Mouse (Mus musculus): ENCODE measurements around the gene Dok7. TPM values are rescaled to one million over a fixed set of nuclear protein-coding genes. Genes with fewer than 3 reads are reported as not detected.
A peak's percentile ranks its signal among the peaks of the same experiment; 100 is the strongest.

The Dok7 gene
- total RNA-seq, 2 experiments from 2014 or later: 34.4 to 39.4 TPM

GRCm38 (mm10) chr5:35104960-35105921 lies 48.7 kb downstream of the Dok7 start, which contains the start of gene Lrpap1:
Gene Lrpap1 (minus strand): TSS chr5:35105766.
- peak; percentile 90 to 91 for DNase-seq
- intact Hi-C loops (cut with DNase I): loop anchor here (10.0 kb wide), 1 partner anchor 580 kb away; the partner anchor contains the start of gene Sh3bp2

GRCm38 (mm10) chr5:35105922-35106298 lies 49.3 kb downstream of the Dok7 start:
- intact Hi-C loops (cut with DNase I): loop anchor here (10.0 kb wide), 1 partner anchor 581 kb away; the partner anchor contains the start of gene Sh3bp2
- DNase-seq: no peak

DNA sequence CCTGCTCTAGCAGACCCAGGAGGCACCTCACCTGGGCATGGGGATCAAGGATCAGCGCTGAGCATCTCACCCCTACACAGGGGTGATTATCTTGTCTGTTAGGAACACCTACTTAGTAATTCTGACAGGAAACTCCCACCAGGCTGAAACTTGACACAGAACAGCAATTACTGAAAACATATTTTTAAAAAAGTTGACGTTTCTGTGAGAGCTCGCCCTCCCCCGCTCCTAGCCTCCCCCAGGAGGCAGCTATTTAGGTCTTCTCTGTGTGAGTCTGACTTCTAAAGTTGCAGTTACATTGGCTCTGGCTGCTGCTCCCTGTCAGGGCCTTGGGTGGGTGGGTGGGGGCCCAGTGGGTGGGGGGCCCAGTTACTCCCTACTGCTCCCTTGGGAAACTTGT lies 55.9 kb downstream of the Dok7 start:
- intact Hi-C loops (cut with DNase I): no loop called here
- DNase-seq: no peak

DNA sequence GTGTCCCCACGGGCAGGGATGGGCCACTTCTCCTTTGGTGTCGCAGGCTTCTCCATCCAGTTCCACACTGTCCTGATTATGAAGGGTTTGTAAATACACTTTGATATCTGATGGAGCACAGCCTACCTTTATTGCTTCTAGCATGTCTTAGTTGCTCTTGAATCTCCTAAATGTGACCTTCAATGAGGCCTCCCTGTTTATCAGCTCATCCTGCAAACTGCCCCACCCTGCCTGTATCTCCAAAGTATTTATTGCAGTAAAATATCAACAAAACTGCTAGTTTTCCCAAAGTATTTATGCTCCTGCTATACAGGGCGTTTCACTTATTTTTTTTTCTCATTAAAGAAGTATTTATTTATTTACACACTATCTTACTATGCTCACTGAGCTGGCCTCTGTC lies 59.4 kb downstream of the Dok7 start:
- intact Hi-C loops (cut with DNase I): no loop called here
- DNase-seq: no peak

DNA sequence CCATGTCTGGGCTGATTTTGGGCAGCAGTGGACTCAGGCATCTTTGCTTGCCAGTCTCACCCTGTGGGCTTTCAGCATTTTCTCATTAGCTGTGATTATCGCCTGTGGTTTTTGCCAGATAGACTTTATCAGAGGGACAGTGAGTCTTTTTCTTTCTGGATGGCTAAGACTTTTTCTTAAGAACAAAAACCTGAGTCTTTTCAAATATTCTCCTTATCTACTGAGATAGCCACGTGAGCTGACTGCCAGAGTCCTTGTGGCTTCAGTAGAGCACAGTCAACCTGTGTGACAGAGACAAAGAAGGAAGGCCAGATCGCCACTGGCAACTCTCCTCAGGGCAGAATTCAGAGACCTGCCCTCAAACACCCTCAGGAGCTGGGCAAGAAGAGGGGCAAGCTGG lies 61.1 kb downstream of the Dok7 start:
- intact Hi-C loops (cut with DNase I): no loop called here
- no peak for DNase-seq

DNA sequence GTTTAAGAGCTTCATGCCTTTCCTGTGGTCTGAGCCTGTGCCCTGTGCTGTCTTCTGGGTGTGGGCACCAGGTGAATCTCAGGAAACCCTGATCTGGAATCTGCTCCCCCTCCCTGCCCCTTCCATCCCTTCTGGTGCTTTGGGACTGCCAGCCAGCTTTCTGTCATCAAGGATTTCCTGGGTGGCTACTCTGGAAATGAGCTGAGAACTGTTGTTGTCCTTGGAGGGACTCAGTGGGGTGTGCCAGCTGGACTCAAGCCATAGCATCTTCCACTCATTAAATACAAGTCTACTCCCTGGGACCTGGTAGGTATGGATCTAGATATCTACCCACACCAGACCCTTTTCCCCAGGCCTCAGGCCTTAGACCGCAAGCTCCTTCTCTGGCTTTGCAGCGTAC lies 61.9 kb downstream of the Dok7 start:
- intact Hi-C loops (cut with DNase I): no loop called here
- DNase-seq: no peak

DNA sequence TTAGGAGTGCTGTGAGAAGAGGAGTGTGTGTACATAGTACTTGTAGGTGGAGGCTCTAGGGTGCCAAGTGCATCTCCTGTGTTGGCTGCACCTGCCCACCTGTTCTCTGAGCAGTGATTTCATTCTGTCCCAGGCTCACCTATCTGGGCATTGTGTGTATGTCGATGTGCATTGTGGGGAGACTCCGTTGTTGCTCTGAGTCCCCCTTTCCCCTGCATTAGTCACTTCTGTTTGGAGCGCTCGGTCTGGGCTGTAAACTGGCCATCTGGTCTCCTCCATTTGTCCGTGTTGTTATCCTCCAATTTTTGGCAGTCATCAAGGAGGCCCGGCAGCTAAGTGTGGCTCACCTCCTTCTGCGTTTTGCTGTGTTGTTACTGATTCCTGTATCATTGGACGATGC lies 63.5 kb downstream of the Dok7 start:
- intact Hi-C loops (cut with DNase I): no loop called here
- DNase-seq: no peak

DNA sequence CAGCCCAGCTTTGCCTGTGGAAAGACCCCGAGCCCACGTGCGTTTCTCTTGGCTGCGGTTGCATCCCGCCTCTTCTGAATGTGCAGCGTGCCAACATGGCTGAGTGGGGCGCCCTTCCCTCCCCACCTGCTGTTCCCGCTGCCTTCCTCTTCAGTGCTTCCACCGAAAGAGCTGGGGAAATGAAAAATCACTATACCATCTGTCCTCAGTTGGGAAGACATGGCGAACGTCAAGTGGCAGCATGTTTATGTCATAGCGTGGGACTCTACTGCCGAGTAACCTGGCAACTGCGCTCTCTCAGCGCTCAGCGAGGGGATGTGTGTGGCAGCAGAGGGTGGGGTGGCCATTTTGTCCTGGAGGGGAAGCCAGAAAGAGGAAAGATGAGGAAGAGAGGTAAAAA lies 72.6 kb downstream of the Dok7 start:
- no peak for DNase-seq
- intact Hi-C loops (cut with DNase I): no loop called here

GRCm38 (mm10) chr5:35129767-35130191 lies 73.2 kb downstream of the Dok7 start:
- intact Hi-C loops (cut with DNase I): loop anchor here (5.0 kb wide), 2 partner anchors 77 to 218 kb away; no protein-coding TSS in a partner anchor
- no peak for DNase-seq

GRCm38 (mm10) chr5:35131237-35131636 lies 74.7 kb downstream of the Dok7 start:
- intact Hi-C loops (cut with DNase I): loop anchor here (5.0 kb wide), 2 partner anchors 79 to 216 kb away; no protein-coding TSS in a partner anchor
- DNase-seq: no peak

GRCm38 (mm10) chr5:35131773-35132172 lies 75.2 kb downstream of the Dok7 start:
- DNase-seq: peak; percentile 79 to 87
- intact Hi-C loops (cut with DNase I): loop anchor here (5.0 kb wide), 2 partner anchors 79 to 216 kb away; no protein-coding TSS in a partner anchor

DNA sequence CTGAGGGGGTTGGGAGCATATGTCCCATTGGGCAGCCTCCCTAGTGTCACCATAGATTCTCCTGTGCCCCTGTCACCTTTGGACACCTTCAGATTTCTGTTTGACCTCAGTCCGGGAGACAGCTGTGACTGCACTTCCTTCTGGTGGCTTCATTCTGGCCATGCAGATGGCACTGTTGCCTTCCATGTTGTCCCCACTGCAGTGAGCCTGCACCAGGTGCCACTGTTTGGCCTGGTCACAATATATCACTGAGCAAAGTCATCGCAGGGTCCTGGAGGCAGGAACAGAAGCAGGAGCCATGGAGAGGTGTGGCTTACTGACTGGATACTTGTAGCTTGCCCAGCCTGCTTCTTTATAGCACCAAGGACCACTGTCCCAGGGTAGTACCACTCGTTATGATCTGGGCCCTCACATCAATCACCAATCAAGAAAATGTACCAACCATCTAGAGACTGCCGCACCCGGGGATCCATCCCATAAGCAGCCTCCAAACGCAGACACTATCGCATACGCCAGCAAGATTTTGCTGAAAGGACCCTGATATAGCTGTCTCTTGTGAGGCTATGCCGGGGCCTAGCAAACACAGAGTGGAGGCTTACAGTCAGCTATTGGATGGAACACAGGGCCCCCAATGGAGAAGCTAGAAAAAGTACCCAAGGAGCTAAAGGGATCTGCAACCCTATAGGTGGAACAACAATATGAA lies 75.9 kb downstream of the Dok7 start:
- intact Hi-C loops (cut with DNase I): loop anchor here (5.0 kb wide), 2 partner anchors 80 to 215 kb away; no protein-coding TSS in a partner anchor

GRCm38 (mm10) chr5:35133468-35133867 lies 76.9 kb downstream of the Dok7 start:
- intact Hi-C loops (cut with DNase I): loop anchor here (5.0 kb wide), 2 partner anchors 81 to 214 kb away; no protein-coding TSS in a partner anchor
- DNase-seq: no peak

More for the DNA sequence above, 75.9 kb downstream of the Dok7 start:
- no peak for DNase-seq

- intact Hi-C loops (cut with DNase I): loop anchor here (5.0 kb wide), 2 partner anchors 82 to 213 kb away; no protein-coding TSS in a partner anchor
- no peak for DNase-seq
Measured at GRCm38 (mm10) chr5:35134286-35134685, 77.7 kb downstream of the Dok7 start.

DNA sequence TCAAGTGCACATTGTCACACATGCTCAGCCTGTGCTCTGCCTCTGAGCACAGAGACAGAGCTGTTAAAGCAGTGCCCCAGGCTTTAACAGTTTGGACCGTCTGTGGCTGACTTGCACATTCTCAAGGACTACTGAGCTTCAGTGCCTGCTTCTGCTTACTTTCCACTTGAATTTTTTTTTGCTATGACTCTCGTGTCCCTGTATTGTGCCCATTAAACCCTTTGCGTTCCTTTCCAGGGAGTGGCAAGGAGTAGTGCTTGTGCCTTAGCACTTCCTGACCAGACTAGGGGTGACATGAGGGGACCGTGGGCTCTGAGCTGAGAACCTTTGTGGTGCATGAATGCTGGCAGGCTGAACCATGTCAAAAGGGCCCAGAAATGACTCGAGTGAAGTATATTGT lies 79.3 kb downstream of the Dok7 start:
- intact Hi-C loops (cut with DNase I): no loop called here
- DNase-seq: no peak

Small RNA genes within 50 kb of the gene (microRNA-seq; reads per million reads assigned to microRNA genes)
- gene Mir3097 (ENCODE audit: borderline number of aligned reads in 2 of 2): 6.1 to 10.8 reads per million in 2 experiments

Other genes starting within 250 kb of the Dok7 start
- under 1 TPM; 0.39 to 0.60 TPM for gene Msantd1, start 148.8 kb upstream of the Dok7 start, total RNA-seq (2021)
- 10 to 100 TPM; 15.6 to 16.2 TPM for gene Rgs12, start 107.3 kb upstream of the Dok7 start, total RNA-seq (2021)
- gene Hgfac, start 15.3 kb upstream of the Dok7 start, total RNA-seq (2021): under 1 TPM; 0.49 to 0.72 TPM
- gene Lrpap1, start 49.0 kb downstream of the Dok7 start, total RNA-seq (2021): 10 to 100 TPM; 51.5 to 54.2 TPM
- under 1 TPM; 0.33 to 0.43 TPM for gene Adra2c, start 221.6 kb downstream of the Dok7 start, total RNA-seq (2021)

Measured in heart, postnatal 36 days (tissue).